Mouse (Mus musculus) myocyte (in vitro differentiated cells): Measurements from ENCODE around the gene Arhgap23.

Experiments used
- CEBPB ChIP-seq: IDR thresholded peaks from 2 replicates; pipeline ENCODE4 v1.6.1; 2011; ENCODE audit warnings: mild to moderate bottlenecking, moderate library complexity; ENCODE audit not compliant: poor library complexity, insufficient read depth, severe bottlenecking
- E2F4 ChIP-seq: IDR thresholded peaks from one replicate; pipeline ENCODE4 v1.6.1; 2011; ENCODE audit warnings: mild to moderate bottlenecking, control low read depth, moderate library complexity; ENCODE audit not compliant: insufficient read depth
- MAX ChIP-seq: IDR thresholded peaks from one replicate; pipeline ENCODE4 v1.6.1; 2011; ENCODE audit warnings: low read depth, mild to moderate bottlenecking, control low read depth
- MYOD1 ChIP-seq, 3 experiments: IDR thresholded peaks; one replicate each; pipeline ENCODE4 v1.6.1; 2011; ENCODE audit warnings: control low read depth in 2 of 3, low read depth in 2 of 3, mild to moderate bottlenecking in 2 of 3, moderate library complexity in 1 of 3; ENCODE audit not compliant: insufficient read length in 2 of 3, control insufficient read depth in 1 of 3
- MYOG ChIP-seq, 3 experiments: IDR thresholded peaks; one replicate each; pipeline ENCODE4 v1.6.1; 2011; ENCODE audit warnings: control low read depth in 2 of 3, low read depth in 2 of 3, mild to moderate bottlenecking in 2 of 3; ENCODE audit not compliant: insufficient read length in 2 of 3, control insufficient read depth in 1 of 3, insufficient read depth in 1 of 3
- POLR2A ChIP-seq: IDR thresholded peaks from one replicate; pipeline ENCODE4 v1.6.1; 2011; ENCODE audit warnings: low read depth, mild to moderate bottlenecking, control low read depth, moderate library complexity; ENCODE audit not compliant: insufficient read length
- POLR2AphosphoS2 ChIP-seq: IDR thresholded peaks from one replicate; pipeline ENCODE4 v1.6.1; 2011; ENCODE audit warnings: low read depth, control low read depth; ENCODE audit not compliant: insufficient read length
- REST ChIP-seq: IDR thresholded peaks from one replicate; pipeline ENCODE4 v1.6.1; 2011; ENCODE audit warnings: mild to moderate bottlenecking, control low read depth, moderate library complexity; ENCODE audit not compliant: insufficient read depth, insufficient read length
- SRF ChIP-seq: IDR thresholded peaks from one replicate; pipeline ENCODE4 v1.6.1; 2011; ENCODE audit warnings: low read depth; ENCODE audit not compliant: control insufficient read depth, insufficient read length
- TCF12 ChIP-seq: IDR thresholded peaks from one replicate; pipeline ENCODE4 v1.6.1; 2011; ENCODE audit warnings: mild to moderate bottlenecking, control low read depth; ENCODE audit not compliant: poor library complexity, insufficient read depth, severe bottlenecking
- TCF3 ChIP-seq: IDR thresholded peaks from one replicate; pipeline ENCODE4 v1.6.1; 2011; ENCODE audit warnings: low read depth, control low read depth; ENCODE audit not compliant: insufficient read length
- USF1 ChIP-seq: IDR thresholded peaks from one replicate; pipeline ENCODE4 v1.6.1; 2011; ENCODE audit warnings: low read depth, mild to moderate bottlenecking, control low read depth, moderate library complexity

GRCm38 (mm10) chr11:97542171-97543150 is 127.1 kb downstream of the Arhgap23 start:
- no peak for TF ChIP-seq REST
- TF ChIP-seq POLR2A: no peak
- no peak for TF ChIP-seq USF1
- no peak for TF ChIP-seq MYOD1 (IDR thresholded peaks at IDR 0.05; ENCODE audit: control insufficient read depth in 1 of 3, insufficient read length in 2 of 3, low read depth in 2 of 3)
- TF ChIP-seq E2F4: no peak
- TF ChIP-seq MYOG (IDR thresholded peaks at IDR 0.05; ENCODE audit: control insufficient read depth in 1 of 3, insufficient read depth in 1 of 3, insufficient read length in 2 of 3, low read depth in 2 of 3): no peak
- TF ChIP-seq TCF12: no peak
- TF ChIP-seq POLR2AphosphoS2: no peak
- no peak for TF ChIP-seq SRF
- TF ChIP-seq MAX: no peak
- no peak for TF ChIP-seq TCF3
- no peak for TF ChIP-seq CEBPB
